Mouse (Mus musculus) olfactory bulb, adult 2 months (tissue): ENCODE data around the gene Tnfaip8l1.

Experiments used
- CTCF ChIP-seq: fragments of 200-500 bp; IDR thresholded peaks from 2 replicates; pipeline ENCODE4 v1.5.1; 2012; ENCODE audit warnings: low read depth, mild to moderate bottlenecking, low read length, moderate library complexity; ENCODE audit not compliant: insufficient read depth
- POLR2A ChIP-seq: fragments of 200-500 bp; IDR thresholded peaks from 2 replicates; pipeline ENCODE4 v1.6.1; 2012; ENCODE audit warnings: mild to moderate bottlenecking, low read depth, low read length, moderate library complexity; ENCODE audit not compliant: insufficient read depth

- TF ChIP-seq POLR2A (no peak), CTCF (no peak)
Measured at GRCm38 (mm10) chr17:56117251-56117710, 45.0 kb upstream of the Tnfaip8l1 start, which contains the start of gene Plin5.
